Mouse (Mus musculus): Measurements from ENCODE around the gene Gm29049.
"Not testable (repeated sequence)": the region's sequence is repeated elsewhere in the genome, so short reads cannot be mapped to it uniquely, and the experiment has no call there.

Gene Gm29049

DNA sequence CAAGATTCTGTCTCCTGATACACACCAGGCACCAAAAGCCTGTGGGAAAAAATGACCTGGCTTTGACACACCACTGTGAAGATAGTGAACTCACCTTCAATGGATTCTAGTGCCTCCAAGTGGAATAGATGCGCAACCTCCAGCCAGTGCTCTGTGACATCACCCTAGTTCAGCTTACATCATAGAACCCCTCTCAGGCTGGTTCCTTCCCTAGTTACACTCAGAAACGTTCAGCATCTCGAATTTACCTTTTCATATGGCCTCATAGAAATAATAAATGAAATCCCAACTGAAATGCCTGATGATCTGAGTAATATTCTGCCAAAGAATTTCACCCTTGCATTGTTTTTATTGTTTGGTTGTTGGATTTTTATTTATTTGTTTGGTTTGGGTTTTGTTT is at the start of gene Gm29049:
TSS of gene Gm29049 (minus strand) at position 101 of the 400 bp plus-strand sequence.
- not testable (repeated sequence) for DNase-seq (ENCODE audit: low read depth, low spot score)
